Mouse (Mus musculus) stomach, postnatal 0 days (tissue): ENCODE data around the gene Lcn2. TPM values are rescaled to one million over a fixed set of nuclear protein-coding genes. Genes with fewer than 3 reads are reported as not detected.
A peak's percentile ranks its signal among the peaks of the same experiment; 100 is the strongest.

ENCODE experiments used
- ATAC-seq: fragments of 200-750 bp; cut with Nextera tagmentation; 2 replicates; pipeline ENCODE4 v1.8.0; 2017; ENCODE audit not compliant: low FRiP score, low TSS enrichment
- DNase-seq: peaks from one replicate; pipeline ENCODE4 v3.0.0-alpha.2; 2016; ENCODE audit warnings: low spot score
- H3K27ac ChIP-seq: fragments of 300-500 bp; sonication (generic); replicated peaks from 2 replicates; pipeline ENCODE4 v1.5.1; 2014; ENCODE audit warnings: mild to moderate bottlenecking, control low read depth
- H3K27me3 ChIP-seq: fragments of 300-500 bp; sonication (generic); 2 replicates; pipeline ENCODE4 v1.6.1; 2014; ENCODE audit warnings: low read length; ENCODE audit not compliant: control insufficient read depth, insufficient read depth
- H3K36me3 ChIP-seq: fragments of 300-500 bp; sonication (generic); 2 replicates; pipeline ENCODE4 v1.6.1; 2014; ENCODE audit warnings: low read length, mixed read lengths; ENCODE audit not compliant: control insufficient read depth, insufficient read depth
- H3K4me1 ChIP-seq: fragments of 300-500 bp; sonication (generic); replicated peaks from 2 replicates; pipeline ENCODE4 v1.6.1; 2014; ENCODE audit warnings: antibody characterized with exemption; ENCODE audit not compliant: control insufficient read depth, insufficient read depth
- H3K4me2 ChIP-seq: fragments of 300-500 bp; sonication (generic); replicated peaks from 2 replicates; pipeline ENCODE4 v1.6.1; 2014; ENCODE audit warnings: low read depth, mild to moderate bottlenecking, control low read depth, moderate library complexity
- H3K4me3 ChIP-seq: fragments of 300-500 bp; sonication (generic); 2 replicates; pipeline ENCODE4 v1.5.1; 2014; ENCODE audit warnings: low read depth, low read length, control low read depth
- H3K9ac ChIP-seq: fragments of 300-500 bp; sonication (generic); 2 replicates; pipeline ENCODE4 v1.6.1; 2014; ENCODE audit warnings: mild to moderate bottlenecking, low read length, control low read depth, mixed read lengths
- H3K9me3 ChIP-seq: fragments of 300-500 bp; sonication (generic); 2 replicates; pipeline ENCODE4 v1.6.1; 2016; ENCODE audit warnings: low read length; ENCODE audit not compliant: control insufficient read depth
- CTCF ChIP-seq: IDR thresholded peaks from 2 replicates; pipeline ENCODE4 v1.5.1; 2016; ENCODE audit warnings: antibody characterized with exemption, low read depth, mild to moderate bottlenecking, moderate library complexity
- EP300 ChIP-seq: optimal IDR thresholded peaks from 2 replicates; pipeline ENCODE3; 2016; ENCODE audit warnings: antibody characterized with exemption
- WGBS: fragments of 180-500 bp; shearing (Covaris S2); extraction: QIAGEN DNeasy Blood & Tissue Kit; methylation state at CpG from one replicate; pipeline ENCODE4 v1.1.7; 2014; 5-methylcytosine and 5-hydroxymethylcytosine counted together
- polyA plus RNA-seq: library from polyadenylated mRNA; unstranded; fragments of >200 nt; fragmentation: Nextera tagmentation; extraction: Ambion mirVana; gene quantifications from 2 replicates; pipeline ENCODE4 v1.2.1, GENCODE M21; 2015

Lcn2 gene
- polyA plus RNA-seq, 1 experiment from 2014 or later, result 1.8 TPM

DNA sequence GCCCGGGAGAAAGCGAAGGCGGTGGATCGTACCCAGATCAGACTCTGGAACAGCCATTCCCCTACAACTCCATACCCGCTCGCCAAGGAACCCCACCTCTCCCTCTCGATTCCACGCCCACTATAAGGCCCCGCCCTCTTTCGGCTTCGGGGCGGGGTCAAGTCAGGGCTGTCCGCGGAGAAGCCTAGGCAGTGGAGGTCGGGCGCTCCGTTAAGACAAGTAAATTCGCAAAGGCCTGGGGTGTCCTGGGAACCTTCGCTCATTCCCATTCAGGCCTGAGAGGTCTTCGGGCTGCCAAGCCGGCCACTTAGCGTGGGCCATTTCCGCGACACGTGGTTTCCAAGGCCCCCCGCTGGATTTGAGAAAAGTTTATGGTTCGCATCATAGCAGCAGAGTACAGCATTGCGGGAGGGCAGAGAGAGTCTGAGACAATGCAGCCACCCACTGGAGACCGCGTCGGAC lies 7.5 kb upstream of the Lcn2 start, which contains the start of gene Ptges2:
Gene Ptges2, plus strand, starts transcription at position 413 of the 462 bp plus-strand sequence.
- under 1% methylated on average over 31 of the region's 31 CpGs for WGBS
- TF ChIP-seq CTCF (no peak), EP300 (no peak)
- peak within 1 kb of the TSS; percentile 76 for H3K4me3 ChIP-seq

DNA sequence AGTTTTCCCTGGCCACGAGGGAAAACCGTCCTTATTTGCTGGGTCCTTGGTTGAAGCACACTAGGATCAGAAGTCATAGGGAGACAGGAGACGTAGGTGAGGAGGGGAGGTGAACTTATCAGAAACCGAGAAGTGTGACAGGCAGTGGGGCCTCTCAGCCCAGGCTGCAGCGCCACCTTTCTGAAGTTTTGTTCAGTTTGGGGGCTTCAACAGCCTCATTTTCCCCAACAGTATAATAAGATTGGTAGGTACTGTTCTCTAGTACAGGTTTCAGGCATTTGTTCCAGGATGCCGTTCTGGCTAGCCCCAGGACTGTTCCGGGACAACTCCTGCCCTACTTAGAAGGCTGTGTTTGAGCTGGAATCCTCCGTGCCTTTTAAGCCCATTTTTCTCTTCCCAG lies 6.9 kb upstream of the Lcn2 start:
- Histone ChIP-seq H3K36me3 (no peaks in the 10 kb centered on the region), H3K27me3 (no peaks in the 10 kb centered on the region), H3K9ac (peak overlapping the region; percentile 71), H3K4me3 (peak overlapping the region; percentile 76), H3K4me1 (peaks cover 2% of the 10 kb centered on the region; the same call in 1 of the 2 replicates), H3K9me3 (no peaks in the 10 kb centered on the region), H3K4me2 (peak overlapping the region; percentile 89), H3K27ac (peak overlapping the region; percentile 97)
- WGBS, result 4% methylated on average over 8 of the region's 8 CpGs
- TF ChIP-seq CTCF (peak; percentile 72), EP300 (no peak)
- DNase-seq (peak; percentile 41), ATAC-seq (no peak)

More for the DNA sequence above, 7.5 kb upstream of the Lcn2 start, which contains the start of gene Ptges2:
- 0 out of 2 replicates have a peak, but pooled peaks cover under 1% of the 10 kb centered on the region for H3K36me3 ChIP-seq
- H3K4me1 ChIP-seq, result peaks cover 2% of the 10 kb centered on the region; the same call in 1 of the 2 replicates
- H3K9ac ChIP-seq, result peak within 1 kb of the TSS; percentile 71
- peak within 1 kb of the TSS; percentile 97 for H3K27ac ChIP-seq
- no peaks in the 10 kb centered on the region for H3K27me3 ChIP-seq
- ATAC-seq (peak; percentile 86), DNase-seq (peak; percentile 94)
- no peaks in the 10 kb centered on the region for H3K9me3 ChIP-seq
- peak within 1 kb of the TSS; percentile 89 for H3K4me2 ChIP-seq

DNA sequence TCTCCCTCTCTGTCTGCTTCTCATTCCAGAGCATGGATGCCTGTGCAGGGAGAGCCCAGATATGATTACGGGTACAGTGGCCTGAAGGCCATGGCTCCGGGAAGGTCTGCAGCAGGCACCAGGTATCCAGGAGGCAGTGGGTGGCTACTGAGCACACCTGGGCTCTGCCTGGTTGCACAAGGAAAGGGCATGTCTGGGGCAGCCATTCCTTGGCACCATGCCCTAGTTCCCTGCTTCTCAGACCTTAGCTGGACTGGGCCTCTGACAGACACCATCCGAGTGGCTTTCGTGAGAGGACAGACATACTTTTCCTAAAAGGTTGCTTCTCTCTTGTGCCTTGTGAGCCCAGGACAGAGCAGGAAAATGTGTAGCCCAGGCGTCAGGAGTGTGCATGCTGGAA lies 4.0 kb upstream of the Lcn2 start:
- ATAC-seq, result no peak
- WGBS, result 56% methylated on average over 5 of the region's 5 CpGs
- H3K27me3 ChIP-seq, result no peaks in the 10 kb centered on the region

GRCm38 (mm10) chr2:32390871-32391270 lies 2.8 kb upstream of the Lcn2 start:
- no peak for ATAC-seq
- Histone ChIP-seq H3K9ac (no peak overlapping the region), H3K36me3 (no peaks in the 10 kb centered on the region), H3K4me3 (no peak overlapping the region), H3K27ac (no peak overlapping the region), H3K9me3 (no peaks in the 10 kb centered on the region), H3K27me3 (no peaks in the 10 kb centered on the region), H3K4me2 (no peak overlapping the region), H3K4me1 (no peaks in the 10 kb centered on the region)
- no peak for TF ChIP-seq EP300
- TF ChIP-seq CTCF, result no peak
- no peak for DNase-seq
- WGBS, result 67% methylated on average over 8 of the region's 8 CpGs

More for the DNA sequence above, 4.0 kb upstream of the Lcn2 start:
- Histone ChIP-seq H3K4me3 (no peak overlapping the region), H3K4me1 (peaks cover 2% of the 10 kb centered on the region; the same call in 1 of the 2 replicates), H3K9ac (no peak overlapping the region), H3K36me3 (no peaks in the 10 kb centered on the region), H3K27ac (no peak overlapping the region), H3K9me3 (no peaks in the 10 kb centered on the region), H3K4me2 (no peak overlapping the region)
- DNase-seq, result peak; percentile 63
- no peak for TF ChIP-seq CTCF
- no peak for TF ChIP-seq EP300

GRCm38 (mm10) chr2:32389157-32389556 lies 1.1 kb upstream of the Lcn2 start:
- Histone ChIP-seq H3K36me3 (no peaks in the 10 kb centered on the region), H3K27me3 (no peaks in the 10 kb centered on the region), H3K4me2 (no peak overlapping the region), H3K4me3 (no peak overlapping the region), H3K27ac (no peak overlapping the region), H3K4me1 (no peaks in the 10 kb centered on the region), H3K9ac (no peak overlapping the region), H3K9me3 (no peaks in the 10 kb centered on the region)
- ATAC-seq (no peak), DNase-seq (no peak)
- no peak for TF ChIP-seq EP300
- 60% methylated on average over 2 of the region's 2 CpGs for WGBS

GRCm38 (mm10) chr2:32382689-32383088 lies 5.4 kb downstream of the Lcn2 start:
- ATAC-seq, result no peak
- 74% methylated on average over 2 of the region's 2 CpGs for WGBS
- no peaks in the 10 kb centered on the region for H3K4me1 ChIP-seq
- H3K9me3 ChIP-seq, result no peaks in the 10 kb centered on the region
- DNase-seq, result no peak
- no peak overlapping the region for H3K4me3 ChIP-seq
- no peak overlapping the region for H3K9ac ChIP-seq
- no peak overlapping the region for H3K27ac ChIP-seq
- H3K36me3 ChIP-seq, result peaks cover 14% of the 10 kb centered on the region
- H3K4me2 ChIP-seq, result no peak overlapping the region
- H3K27me3 ChIP-seq, result no peaks in the 10 kb centered on the region
- TF ChIP-seq CTCF (no peak), EP300 (no peak)
